Mouse (Mus musculus): ENCODE measurements around the gene Fnbp1l.

The Fnbp1l gene

GRCm38 (mm10) chr3:122618991-122619930 lies at the start of gene Fnbp1l:
TSS of gene Fnbp1l (minus strand) at chr3:122619715.
- peak; percentile 65 to 67 for DNase-seq

DNA sequence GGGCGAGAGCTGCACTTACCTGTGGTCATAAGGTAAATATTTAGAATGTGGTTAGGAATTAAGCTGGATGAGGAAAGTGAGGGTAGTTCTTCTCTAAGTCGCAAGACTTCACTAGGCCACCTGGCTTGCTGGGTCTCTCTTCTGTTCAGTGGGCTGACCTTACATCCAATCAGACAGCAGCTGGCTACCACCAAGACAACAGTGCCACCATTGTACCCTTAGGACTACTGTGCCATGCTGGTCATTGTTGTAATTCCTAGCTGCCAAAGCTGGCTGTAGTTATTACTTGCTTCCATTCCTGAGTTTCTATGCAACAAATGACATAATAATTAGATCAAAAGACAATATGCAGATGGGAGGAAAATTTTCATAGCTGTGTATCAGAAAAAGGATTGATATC lies 41.3 kb upstream of the Fnbp1l start:
- DNase-seq, result no peak

DNA sequence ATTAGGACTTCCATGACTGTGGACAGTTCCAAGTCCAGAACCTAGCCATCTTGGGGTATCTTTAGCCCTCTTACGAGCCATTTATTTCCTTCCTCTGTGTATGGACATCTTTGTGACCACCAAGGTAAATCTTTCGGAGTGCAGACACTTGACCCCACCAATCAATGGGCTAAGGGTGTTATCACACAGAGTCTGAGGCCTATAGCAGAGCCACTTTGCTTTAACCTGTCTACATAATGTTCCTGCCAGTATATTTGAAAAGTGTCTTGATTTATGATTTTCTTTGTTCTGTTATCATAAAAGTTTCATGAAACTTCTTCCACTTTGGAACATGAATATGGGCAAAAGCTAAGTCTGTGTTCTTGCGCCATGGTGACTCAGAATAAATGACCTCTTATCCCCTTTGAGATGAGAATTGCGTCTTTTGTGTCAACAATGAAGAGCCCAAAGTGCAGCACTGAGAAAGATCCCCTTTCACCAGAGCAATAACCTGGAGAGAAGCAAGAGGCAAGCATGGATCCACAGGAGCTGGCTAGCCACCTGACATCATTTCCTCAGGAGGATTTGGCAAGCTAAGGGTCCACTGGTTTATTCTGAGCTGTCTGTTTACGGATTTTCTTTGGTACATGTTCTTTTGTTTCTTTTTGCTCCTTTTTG lies 39.9 kb upstream of the Fnbp1l start:
- no peak for DNase-seq

DNA sequence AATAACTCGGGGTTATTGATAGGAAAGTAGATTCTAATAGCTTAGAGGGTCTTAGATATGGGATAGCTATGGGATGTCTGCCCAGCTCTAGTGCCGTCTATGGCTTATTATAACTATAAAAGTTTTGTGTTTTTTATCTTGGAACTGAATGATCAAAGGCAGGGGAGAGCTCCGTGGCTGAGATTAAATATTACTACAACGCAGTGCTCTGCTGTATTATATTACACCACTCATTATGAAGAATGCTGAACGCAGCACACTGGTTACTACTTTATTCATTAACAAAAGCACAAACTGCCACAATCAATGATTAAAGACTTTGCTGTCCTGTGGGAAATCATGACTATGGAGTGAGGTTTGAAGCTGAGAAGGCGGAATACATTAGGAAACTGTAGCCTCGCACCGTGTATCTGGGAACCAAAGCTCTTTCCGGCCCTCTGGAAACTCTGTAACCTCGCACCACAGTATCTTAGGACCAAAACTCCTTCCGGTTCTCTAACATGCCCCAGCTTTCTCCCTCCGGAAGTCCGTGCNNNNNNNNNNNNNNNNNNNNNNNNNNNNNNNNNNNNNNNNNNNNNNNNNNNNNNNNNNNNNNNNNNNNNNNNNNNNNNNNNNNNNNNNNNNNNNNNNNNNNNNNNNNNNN lies 27.8 kb upstream of the Fnbp1l start:
- DNase-seq, result no peak

DNA sequence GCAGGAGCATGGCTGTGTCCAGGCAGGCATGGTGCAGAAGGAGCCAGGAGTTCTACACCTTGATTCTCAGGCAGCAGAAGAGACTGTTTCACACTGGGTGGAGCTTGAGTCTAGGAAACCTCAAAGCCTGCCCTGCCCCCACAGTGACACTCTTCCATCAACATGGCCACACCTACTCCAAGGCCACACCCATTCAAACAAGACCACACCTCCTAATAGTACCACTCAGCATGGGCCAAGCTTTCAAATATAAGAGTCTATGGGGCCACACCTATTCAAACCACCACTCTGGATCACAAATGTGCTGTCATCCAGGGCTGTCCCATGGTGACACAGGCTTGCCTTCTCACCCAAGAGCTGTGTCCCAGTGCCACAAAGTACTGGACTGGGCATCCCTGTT lies 20.8 kb upstream of the Fnbp1l start:
- DNase-seq, result no peak

- DNase-seq, result no peak
Observed at GRCm38 (mm10) chr3:122639197-122639475, 19.6 kb upstream of the Fnbp1l start.

GRCm38 (mm10) chr3:122638329-122639196 lies 19.0 kb upstream of the Fnbp1l start:
- peak; percentile 82 to 85 for DNase-seq

DNA sequence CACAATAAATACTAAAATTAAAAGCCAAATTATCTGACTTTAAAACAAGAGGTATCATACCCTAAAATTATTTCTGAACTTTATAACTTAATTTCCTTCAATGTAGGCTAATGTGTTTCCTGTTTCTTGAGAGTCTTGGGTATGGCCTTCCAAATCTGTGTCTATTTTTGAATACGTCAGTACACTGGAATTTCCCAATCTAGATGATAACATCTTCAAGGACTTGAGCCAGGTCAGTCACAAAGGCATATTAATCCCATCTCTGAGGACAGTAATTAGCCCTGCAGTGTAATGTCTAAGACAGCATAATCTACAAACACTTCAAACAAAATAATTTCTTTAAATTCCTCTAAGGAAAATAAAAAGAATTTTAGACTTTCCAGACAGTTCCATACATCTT lies 17.8 kb upstream of the Fnbp1l start:
- DNase-seq, result no peak

GRCm38 (mm10) chr3:122635246-122635645 lies 15.7 kb upstream of the Fnbp1l start:
- DNase-seq, result no peak

GRCm38 (mm10) chr3:122629580-122629979 lies 10.1 kb upstream of the Fnbp1l start:
- no peak for DNase-seq

DNA sequence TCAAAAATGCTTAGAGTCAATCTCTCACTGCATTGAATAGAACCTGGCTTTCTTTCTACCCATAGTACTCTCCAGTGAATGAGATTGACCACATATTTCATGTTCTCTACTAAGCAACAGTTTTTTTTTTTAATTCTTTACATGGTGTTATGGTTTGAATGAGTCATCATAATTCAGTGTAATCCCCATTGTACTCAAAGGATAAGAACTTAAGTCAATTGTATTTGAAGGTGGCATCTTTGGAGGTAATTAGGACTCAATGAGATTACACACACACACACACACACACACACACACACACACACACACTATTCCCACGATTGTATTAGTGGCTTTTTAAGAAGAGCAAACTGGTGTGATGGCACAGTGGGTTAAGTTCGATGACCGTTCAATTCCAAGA lies 9.4 kb upstream of the Fnbp1l start:
- no peak for DNase-seq

DNA sequence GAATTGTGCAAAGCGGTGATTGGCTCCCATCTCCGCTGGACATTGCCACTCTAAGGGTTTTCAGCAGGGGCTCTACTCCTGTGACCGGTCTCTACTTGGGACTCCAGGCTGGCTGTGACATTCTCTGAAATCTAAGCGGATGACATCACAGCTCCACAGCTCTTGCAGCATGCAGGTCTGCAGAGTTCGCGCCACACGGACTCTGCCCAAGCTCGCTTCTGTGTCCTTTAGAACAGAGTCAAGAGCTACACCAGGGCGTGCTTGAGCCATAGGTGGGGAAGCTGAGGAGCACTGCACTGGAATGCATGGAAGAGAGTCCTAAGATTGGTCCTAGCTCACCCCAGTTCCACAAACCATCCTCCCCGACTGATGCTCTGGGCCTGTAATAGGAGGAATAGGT lies 9.0 kb upstream of the Fnbp1l start:
- DNase-seq, result no peak

- DNase-seq, result no peak
Observed at GRCm38 (mm10) chr3:122627846-122628245, 8.3 kb upstream of the Fnbp1l start.

- no peak for DNase-seq
Observed at GRCm38 (mm10) chr3:122624591-122624990, 5.1 kb upstream of the Fnbp1l start.

- DNase-seq, result peak; percentile 12 to 19
Observed at GRCm38 (mm10) chr3:122620285-122620931, 893 bp upstream of the Fnbp1l start.

DNA sequence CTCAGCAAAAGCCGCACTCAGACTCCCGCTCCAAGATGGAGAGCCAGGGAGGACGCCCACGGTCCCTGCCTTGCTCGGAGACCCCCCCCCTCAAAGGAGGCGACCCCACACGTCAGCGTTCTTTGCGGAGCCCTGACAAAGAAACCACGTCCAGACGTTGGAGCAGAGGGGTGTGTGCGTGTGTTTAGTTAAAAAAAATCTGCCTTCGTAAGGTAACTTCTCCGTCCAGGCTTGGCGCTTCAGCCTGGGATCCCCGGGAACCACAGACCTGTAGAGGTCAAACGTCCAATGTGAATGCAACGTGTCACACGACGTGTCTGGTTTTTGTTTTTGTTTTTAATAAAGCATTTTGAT lies 393 bp upstream of the Fnbp1l start:
- no peak for DNase-seq

GRCm38 (mm10) chr3:122618402-122618801 lies 1.1 kb downstream of the Fnbp1l start:
- DNase-seq, result peak; percentile 13 to 17

GRCm38 (mm10) chr3:122617613-122618340 lies 1.7 kb downstream of the Fnbp1l start:
- no peak for DNase-seq

GRCm38 (mm10) chr3:122612537-122612936 lies 7.0 kb downstream of the Fnbp1l start:
- DNase-seq, result no peak

GRCm38 (mm10) chr3:122611761-122612160 lies 7.8 kb downstream of the Fnbp1l start:
- DNase-seq, result no peak

- no peak for DNase-seq
Observed at GRCm38 (mm10) chr3:122606105-122606801, 13.3 kb downstream of the Fnbp1l start.

Measured in thymus, postnatal 36 days (tissue).